Mouse (Mus musculus) ES-CJ7 (cell line): Measurements from ENCODE around the gene Fa2h.

Source experiments
- DNase-seq: peaks from one replicate; pipeline ENCODE4 v3.0.0; 2011; ENCODE audit warnings: low read depth, low spot score

The Fa2h gene

DNA sequence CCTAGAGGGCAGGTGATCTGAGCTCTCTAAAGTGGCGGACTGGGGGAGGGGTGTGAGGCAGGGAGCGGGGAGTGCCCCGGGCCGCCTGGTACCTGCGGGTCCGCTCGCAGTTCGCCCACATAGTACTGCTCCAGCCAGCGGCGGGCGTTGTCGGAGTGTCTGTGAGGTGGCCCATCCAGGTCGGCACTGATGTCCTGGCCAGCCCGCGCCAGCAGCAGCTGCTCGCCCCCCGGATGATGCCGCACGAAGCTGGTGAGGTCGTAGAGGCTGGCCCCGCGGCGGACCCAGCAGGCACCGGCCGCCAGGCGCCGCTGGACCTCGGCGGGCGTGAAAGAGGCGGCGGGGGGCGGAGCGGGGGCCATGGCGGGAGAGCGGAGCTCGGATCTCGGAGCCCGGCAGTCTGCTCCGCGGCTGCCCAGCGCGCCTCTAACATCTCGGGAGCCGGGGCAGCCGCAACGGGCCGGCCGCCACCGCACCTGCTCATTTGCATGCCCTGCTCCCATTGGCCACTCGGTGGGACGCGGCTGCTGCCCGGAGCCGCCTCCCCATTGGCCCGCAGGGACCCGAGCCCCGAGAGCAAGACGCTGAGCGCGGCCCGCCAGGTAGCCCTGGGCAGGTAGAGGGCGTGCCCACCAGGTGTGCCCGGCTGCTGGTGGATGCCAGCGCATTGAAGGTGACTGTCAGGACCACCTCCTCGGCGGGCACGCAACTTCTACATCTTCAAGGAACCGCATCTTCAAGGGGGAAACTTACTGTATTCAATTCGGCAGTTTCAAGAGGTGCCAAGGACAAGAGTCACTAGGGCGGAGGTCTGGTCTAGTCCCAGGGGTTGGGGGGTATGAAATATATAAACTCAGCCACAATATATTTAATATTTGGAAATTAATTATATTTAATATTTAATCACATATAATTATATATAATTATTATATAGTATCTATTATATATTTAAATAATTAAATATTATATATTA, at the start of gene Fa2h:
TSS of gene Fa2h (minus strand) at position 434 of the 973 bp plus-strand sequence.
- peak; percentile 76 for DNase-seq

- DNase-seq = peak; percentile 93
These were observed 45.6 kb upstream of the Fa2h start for GRCm38 (mm10) chr8:111439189-111439588.

- no peak for DNase-seq
These were observed 41.6 kb upstream of the Fa2h start for GRCm38 (mm10) chr8:111435071-111435828.

DNA sequence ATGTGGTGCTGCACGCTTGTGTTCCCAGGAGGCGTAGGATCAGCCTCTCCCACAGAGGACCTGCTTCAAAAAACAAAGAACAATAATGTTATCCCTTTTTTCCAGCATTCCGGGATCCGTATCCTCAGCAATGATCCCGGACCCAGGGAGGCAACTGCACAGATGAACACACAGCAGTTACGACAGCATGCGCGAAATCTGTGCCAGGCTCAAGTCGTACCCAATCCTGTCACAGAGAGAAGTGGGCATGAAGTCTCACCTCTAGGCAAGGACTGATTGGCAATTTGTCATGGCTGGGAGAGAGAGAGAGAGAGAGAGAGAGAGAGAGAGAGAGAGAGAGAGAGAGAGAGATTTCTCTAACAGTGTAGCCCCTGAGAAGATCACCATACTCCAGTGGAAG, 31.0 kb upstream of the Fa2h start:
- DNase-seq = no peak

GRCm38 (mm10) chr8:111424181-111424580, 30.6 kb upstream of the Fa2h start:
- no peak for DNase-seq

GRCm38 (mm10) chr8:111422614-111423013, 29.0 kb upstream of the Fa2h start:
- no peak for DNase-seq

DNA sequence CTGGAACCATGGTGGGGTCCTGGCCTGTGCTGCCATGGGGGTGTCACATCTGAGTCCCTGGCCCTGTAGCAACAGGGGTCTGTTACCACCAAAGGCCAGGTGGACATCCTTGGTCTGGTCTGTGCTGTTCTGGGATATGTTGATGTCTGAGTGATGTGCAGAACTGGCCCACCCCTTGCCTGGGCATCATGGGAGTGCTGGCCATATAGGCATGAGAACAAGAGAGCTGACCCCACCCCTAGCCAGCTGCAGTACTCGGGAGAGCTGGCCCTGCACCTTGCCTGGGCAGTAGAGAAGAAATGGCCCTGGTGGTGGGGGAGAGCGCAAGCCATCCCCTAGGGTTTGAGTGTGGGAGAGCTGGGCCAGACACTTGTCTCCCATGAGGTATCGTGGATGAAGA, 25.5 kb upstream of the Fa2h start:
- DNase-seq = no peak

- DNase-seq = peak; percentile 54
These were observed 25.0 kb upstream of the Fa2h start for GRCm38 (mm10) chr8:111418601-111419000.

DNA sequence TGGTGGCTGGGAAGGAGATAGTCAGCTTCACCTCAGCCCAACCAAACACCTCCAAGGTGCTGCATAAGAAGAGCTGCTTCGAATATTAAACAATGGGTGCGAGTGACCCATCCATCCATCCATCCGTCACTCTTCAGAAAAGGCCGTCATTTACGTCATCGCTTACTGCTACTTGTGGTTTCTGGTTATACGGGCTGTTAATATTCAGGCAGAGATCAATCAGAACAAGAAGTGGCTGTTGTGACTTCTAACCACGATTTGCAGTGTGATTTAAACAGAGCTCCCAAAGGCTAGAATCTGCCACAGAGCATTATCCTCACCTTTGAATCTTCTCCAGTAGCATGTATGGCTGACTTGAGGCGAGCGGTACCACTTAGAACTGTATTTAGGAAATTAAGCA, 23.6 kb upstream of the Fa2h start:
- DNase-seq = no peak

GRCm38 (mm10) chr8:111403391-111403790, 9.8 kb upstream of the Fa2h start:
- peak; percentile 79 for DNase-seq

DNA sequence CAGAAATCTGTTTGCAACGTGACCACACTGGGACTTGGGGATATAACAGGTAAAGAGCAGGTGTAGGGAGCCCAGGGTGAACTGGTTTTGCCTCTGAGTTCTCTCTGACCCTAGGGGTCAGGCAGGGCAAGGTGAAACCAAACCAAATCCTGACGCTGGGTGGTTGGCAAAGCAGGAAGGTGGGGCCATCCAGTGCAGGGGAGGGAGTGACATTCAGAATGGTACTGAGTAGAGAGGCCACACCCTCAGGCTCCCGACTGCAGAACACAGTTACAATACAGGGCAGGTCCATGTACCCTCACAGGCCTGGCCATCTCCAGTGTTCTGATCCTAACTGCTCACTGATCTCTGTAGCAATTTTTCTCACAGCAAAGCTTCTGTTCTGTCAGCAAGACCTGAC, 2.4 kb downstream of the Fa2h start:
- DNase-seq = no peak

GRCm38 (mm10) chr8:111390837-111391236, 2.8 kb downstream of the Fa2h start:
- DNase-seq = no peak

DNA sequence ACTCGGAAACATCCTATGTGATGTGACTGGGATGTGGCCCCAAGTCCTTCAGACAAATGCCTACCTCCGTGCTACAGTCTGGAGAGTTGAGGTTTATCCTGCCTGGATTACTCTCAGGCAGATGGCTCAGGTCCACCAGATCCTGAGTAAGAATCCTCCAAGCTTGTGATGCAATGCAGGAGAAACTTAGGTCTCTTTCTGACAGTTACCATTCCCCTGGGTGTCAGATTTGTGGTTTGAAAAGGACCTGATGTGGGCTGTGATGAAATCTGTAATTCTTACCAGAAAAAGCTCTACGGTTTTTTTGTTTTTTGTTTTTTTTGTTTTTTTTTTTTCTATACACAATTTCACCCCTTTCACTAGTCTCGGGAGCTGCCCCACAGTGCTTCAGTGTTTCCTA, 4.0 kb downstream of the Fa2h start:
- DNase-seq = no peak

DNA sequence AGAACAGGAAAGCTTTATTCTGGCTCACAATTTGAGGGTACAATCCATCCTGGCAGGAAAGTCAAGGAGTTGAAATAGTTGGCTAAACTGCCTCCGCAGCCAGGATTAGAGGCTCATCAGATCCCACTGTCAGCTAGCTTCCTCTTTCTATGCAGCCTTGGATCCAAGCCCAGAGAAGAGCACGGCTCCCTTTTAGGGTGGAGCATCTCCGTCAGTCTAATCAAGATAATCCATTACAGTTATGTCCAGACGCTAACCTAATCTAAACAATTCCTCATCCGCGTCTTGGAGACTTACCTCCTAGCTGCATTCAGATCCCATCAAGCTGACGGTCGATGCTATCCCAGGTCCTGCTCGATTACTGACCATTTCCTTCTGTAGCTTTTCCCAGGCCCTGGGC, 7.7 kb downstream of the Fa2h start:
- no peak for DNase-seq

- no peak for DNase-seq
These were observed 9.0 kb downstream of the Fa2h start for GRCm38 (mm10) chr8:111384628-111385027.

DNA sequence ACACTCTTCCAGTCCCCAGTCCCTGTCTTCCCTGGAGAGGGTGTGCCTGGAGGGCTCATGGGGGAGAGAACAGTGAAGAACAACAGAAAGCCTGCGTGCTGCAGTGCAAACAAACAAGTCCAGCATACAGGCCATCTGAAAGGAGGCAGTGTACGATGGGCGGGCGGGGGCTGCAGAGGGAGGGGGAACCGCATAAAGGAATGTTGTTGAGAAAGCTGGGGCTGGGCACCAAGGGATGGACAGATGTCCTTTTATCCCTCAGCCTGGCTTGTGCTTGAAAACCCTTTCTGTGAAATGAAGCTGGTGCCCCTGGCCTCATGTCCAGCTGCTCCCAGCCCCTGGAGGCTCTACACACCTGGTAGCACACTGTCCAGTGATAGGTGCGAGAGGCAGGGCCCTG, 18.4 kb downstream of the Fa2h start:
- no peak for DNase-seq

GRCm38 (mm10) chr8:111369711-111370110, 23.9 kb downstream of the Fa2h start:
- no peak for DNase-seq

GRCm38 (mm10) chr8:111367350-111367749, 26.3 kb downstream of the Fa2h start:
- DNase-seq = no peak

DNA sequence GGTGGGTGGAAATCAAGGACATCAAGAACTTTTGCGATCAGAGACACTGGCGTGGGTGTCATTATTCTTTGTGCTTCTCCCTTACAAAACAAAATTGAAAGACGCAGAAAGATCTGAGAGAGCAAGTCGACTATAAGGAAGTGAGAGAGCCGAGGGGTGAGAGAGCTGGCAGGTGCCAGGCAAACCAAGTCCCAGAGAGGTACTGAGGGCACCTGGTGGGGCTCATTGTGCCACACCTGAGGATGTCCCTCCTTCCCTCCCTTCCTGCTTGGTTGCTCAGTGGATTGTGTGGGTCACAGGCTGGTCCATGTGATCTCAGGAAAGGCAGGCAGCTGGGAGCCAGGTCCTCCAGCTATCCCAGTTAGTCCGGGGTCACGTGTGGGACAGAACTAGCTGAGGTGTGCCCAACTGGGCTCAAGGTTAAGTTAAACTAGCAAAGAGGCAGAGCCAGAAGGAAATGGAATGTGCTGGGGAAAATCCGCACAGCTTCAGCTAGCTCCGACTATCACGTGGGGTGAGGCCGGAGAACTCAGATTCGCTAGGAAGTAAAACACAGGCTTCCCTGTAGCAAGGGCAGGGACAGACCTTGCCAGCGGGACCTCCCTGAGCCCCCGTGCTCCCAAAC, 26.9 kb downstream of the Fa2h start:
- DNase-seq = peak; percentile 56

GRCm38 (mm10) chr8:111363489-111363888, 30.1 kb downstream of the Fa2h start:
- no peak for DNase-seq

GRCm38 (mm10) chr8:111360579-111361209, 32.9 kb downstream of the Fa2h start:
- DNase-seq = no peak

- DNase-seq = no peak
These were observed 33.7 kb downstream of the Fa2h start for GRCm38 (mm10) chr8:111359936-111360335.
